Mouse (Mus musculus) urinary bladder, postnatal 4 days (tissue): Measurements from ENCODE around the gene Cebpg.

Experiments
- DNase-seq, 2 experiments: peaks; one replicate each; pipeline ENCODE4 v3.0.0; 2021 to 2022; ENCODE audit warnings: low spot score in 2 of 2

Cebpg gene

DNA sequence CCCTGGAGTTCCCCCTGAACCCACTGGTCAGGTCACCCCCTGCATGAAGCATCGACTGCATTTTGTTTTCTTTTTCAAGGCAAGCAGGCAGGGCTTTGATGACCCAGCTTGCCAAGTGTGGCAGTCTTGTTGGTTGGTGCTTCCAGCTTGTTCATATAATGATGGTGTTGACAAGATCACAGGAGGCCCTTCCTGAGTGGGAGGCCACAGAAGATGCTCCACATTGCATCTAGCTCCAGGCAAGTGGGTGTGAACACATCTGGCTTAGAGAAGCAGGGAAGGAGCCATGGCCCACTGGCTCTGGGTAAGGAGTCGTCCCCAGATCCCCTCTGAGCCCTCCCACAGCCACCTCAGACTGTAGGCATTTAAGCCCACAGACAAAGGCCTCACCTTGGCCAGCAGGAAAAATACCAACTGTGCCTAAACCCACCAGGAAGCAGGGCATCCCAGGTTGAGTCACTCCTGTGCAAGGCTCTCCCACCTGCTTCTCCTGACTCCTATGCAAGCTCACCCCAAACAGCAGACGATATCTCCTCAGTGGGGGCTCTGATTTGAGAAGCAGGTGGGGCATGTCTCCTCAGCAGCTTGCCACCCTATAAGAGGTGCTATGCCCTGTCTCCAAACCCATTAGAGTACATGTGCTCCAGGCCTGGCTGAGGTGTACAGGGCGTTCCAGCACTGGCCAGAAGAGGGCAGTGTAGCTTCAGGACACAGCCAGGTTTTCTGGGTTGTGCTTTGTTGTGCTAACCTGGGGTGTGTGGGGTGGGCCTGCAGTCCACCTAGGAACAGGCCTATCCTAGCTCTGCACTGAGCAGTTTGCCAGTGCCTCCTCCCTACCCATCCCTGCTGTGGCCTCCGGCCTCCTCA, 30.7 kb downstream of the Cebpg start:
- peak; percentile 51 to 71 for DNase-seq

DNA sequence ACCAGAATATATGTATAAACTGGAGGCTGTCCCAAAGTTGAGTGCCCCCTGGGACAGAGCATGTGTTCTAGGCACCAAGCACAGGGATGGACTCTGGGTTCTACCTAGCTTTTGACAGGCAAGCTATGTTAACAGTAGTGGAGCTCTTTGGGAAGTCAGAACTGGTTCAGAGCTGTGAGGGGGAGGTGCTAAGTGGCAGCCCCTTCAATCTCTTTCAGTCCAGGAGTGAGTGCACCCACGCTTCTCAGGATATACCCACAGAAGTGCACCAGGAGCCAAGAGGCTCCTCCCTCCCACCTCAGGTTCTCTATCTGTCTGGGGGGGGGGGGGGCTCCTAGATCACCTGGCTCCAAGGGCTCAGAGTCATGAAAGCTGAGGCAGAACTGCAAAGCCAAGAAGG, 31.9 kb downstream of the Cebpg start:
- no peak for DNase-seq

DNA sequence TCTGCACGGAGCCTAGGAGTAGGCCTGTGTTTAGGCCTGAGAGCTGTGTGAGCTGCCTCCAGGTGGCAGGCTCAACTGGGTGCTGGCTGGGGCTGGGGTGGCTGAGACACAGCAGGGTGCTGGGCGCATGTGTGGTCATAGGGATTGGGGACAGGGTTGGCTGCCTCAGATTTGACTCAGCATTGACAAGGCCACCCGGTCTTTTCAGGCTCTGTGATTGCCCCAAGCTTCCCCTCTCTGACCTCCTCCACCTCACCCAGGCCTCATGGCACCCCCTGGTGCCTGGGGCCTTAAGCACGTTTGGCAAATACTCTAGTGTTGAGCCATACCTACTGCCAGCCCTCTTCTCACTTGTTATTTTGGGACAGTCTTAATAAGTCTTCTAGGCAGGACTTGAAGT, 33.1 kb downstream of the Cebpg start:
- DNase-seq, result no peak

DNA sequence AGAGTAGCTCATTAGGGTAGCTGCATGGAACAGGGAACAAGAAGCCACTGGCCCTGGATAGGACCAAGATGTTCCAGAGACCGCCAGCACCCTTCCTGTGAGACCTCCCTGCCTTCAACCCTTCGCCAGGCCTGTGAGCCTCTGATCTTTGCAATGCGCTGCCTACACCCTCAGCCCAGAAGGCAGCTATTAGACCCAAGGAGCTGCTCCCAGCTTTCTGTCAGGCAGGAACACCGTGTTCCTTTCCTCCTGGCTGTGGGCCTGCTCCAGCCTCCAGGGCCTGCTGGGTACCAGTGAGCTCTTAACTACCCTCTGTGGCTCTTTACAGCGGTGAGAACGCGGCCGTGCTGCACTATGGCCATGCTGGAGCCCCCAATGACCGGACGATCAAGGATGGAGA, 35.0 kb downstream of the Cebpg start:
- peak in 1 of 2 experiments; percentile 71 for DNase-seq

DNA sequence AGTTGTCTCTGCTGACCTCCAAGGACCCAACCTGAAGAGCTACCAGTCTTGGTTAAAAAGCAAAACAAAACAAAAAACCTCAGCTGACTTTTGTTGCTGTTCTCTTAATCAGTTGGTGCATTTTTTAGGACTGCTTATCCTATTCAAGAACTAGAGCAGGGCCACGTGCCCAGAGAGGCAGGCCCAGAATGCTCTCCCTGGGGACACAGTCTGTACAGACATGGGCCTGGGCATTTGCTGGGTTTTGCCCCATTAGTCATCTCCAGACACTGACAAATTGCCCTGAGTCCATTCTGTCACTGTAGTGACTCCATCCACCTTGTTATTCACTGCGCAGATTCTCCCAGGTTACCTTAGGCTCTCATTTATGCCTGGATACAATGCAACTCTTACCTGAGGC, 41.1 kb downstream of the Cebpg start:
- DNase-seq, result no peak

DNA sequence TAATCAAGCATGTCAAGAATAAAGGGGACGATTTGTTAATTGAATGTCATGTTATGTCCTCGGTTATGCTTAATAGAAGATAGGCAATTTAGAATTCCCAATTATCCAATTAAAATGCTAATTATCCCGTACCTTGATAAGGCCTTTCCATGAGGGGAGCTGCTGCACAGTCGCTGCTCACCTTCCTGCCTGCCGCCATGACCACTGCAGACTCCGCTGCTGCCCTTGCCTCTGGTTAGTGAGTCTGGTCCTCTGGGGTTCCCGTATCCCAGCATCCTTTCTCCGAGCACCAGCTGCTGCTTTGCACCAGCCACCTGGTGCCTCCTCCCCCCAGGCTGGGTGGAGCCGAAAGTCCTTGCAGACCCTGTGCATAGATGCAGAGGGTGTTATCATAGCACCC, 43.1 kb downstream of the Cebpg start:
- DNase-seq, result no peak

DNA sequence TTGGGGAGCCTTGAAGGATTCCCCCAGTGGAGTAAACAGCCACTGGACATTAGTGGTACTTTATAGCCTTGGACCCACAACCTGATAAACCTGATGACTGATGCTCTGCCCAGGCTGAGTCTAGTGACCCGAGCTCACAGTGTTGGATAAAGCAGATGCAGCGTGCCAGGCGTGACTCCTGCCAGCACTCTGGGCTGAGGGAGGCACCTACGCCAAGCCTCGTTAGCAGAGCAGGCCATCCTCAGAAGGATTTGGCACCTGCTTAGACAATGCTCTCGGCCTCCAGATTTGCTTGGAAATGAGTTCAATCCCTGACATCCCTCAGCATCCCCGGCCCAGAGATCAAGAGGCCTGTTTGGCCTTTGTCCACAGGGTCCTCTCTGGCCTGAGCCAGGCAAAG, 49.7 kb downstream of the Cebpg start:
- no peak for DNase-seq

DNA sequence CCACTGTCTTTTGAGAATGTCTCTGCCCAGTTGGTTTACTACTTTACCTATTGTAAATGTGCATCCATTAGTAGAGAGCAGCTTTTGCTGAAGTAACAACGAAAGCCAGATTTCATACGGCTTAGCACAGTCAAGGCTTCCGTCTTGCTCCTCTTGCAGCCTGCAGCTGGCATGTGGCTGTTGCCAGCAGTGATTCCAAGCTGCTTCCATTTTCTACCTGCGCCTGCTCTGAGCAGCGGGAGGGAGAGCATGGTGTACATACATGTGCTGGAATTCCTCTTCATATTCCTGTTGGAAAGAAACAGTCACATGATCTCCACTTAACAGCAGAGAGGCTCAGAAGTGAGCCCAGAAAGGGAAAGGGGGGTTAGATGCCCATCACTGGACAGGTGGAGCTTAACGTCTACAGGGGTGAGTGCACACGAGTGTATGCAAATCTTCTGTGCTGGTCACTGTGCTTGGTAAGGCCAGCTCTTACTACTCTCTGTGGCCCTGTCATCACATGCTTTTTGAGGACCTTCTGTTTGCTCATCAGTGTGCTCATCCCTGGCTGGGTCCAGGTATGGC, 53.1 kb downstream of the Cebpg start:
- DNase-seq, result no peak

DNA sequence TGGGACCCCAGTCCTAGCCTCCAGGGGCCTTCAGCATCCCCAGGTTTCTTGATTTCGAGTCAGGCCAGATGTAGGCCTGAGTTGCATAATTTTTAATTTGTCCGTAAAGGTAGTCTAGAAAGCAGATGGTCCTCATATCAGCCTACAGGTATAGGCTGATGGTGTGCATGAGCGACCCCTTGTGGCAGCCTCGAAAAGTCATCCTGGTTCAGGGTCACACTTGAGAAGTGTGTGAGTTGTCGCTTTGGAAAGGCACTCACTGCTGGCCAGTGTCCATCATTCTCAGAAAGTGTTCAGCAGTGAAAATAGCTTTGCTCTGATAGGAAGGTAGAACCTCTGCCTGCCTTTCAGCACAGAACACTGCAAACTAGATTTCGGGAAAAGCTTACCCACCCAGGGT, 55.5 kb downstream of the Cebpg start:
- peak in 1 of 2 experiments; percentile 68 for DNase-seq
